Mouse (Mus musculus) lung, postnatal 0 days (tissue): ENCODE measurements around the gene Birc2. TPM values are rescaled to one million over a fixed set of nuclear protein-coding genes. Genes with fewer than 3 reads are reported as not detected.

Experiments used
- ATAC-seq: fragments of 200-750 bp; cut with Nextera tagmentation; 2 replicates; pipeline ENCODE4 v1.8.0; 2017; ENCODE audit warnings: moderate library complexity
- DNase-seq: peaks from one replicate; pipeline ENCODE4 v3.0.0-alpha.2; 2016; ENCODE audit warnings: low spot score
- H3K27ac ChIP-seq: fragments of 300-500 bp; sonication (generic); 2 replicates; pipeline ENCODE4 v1.5.1; 2014; ENCODE audit warnings: antibody characterized with exemption, mild to moderate bottlenecking, low read length, mixed read lengths
- H3K27me3 ChIP-seq: fragments of 300-500 bp; sonication (generic); replicated peaks from 2 replicates; pipeline ENCODE4 v1.6.1; 2014; ENCODE audit warnings: low read length, mixed read lengths; ENCODE audit not compliant: insufficient read depth
- H3K36me3 ChIP-seq: fragments of 300-500 bp; sonication (generic); 2 replicates; pipeline ENCODE4 v1.6.1; 2014; ENCODE audit warnings: low read length, mixed read lengths; ENCODE audit not compliant: insufficient read depth
- H3K4me1 ChIP-seq: fragments of 300-500 bp; sonication (generic); 2 replicates; pipeline ENCODE4 v1.6.1; 2014; ENCODE audit warnings: antibody characterized with exemption, low read depth, low read length, mixed read lengths; ENCODE audit not compliant: insufficient read depth
- H3K4me2 ChIP-seq: fragments of 300-500 bp; sonication (generic); replicated peaks from 2 replicates; pipeline ENCODE4 v1.6.1; 2014; ENCODE audit warnings: low read depth, mild to moderate bottlenecking, low read length, moderate library complexity, mixed read lengths
- H3K4me3 ChIP-seq: fragments of 300-500 bp; sonication (generic); 2 replicates; pipeline ENCODE4 v1.5.1; 2014; ENCODE audit warnings: low read depth, low read length
- H3K9ac ChIP-seq: fragments of 300-500 bp; sonication (generic); replicated peaks from 2 replicates; pipeline ENCODE4 v1.6.1; 2014; ENCODE audit warnings: low read depth, mild to moderate bottlenecking
- H3K9me3 ChIP-seq: fragments of 300-500 bp; sonication (generic); 2 replicates; pipeline ENCODE4 v1.6.1; 2016; ENCODE audit warnings: low read length, mixed read lengths
- CTCF ChIP-seq: IDR thresholded peaks from 2 replicates; pipeline ENCODE4 v1.5.1; 2016; ENCODE audit warnings: antibody characterized with exemption, mild to moderate bottlenecking
- EP300 ChIP-seq: IDR thresholded peaks from 2 replicates; pipeline ENCODE4 v1.6.1; 2016; ENCODE audit warnings: antibody characterized with exemption, mild to moderate bottlenecking, control low read depth
- WGBS: fragments of 180-500 bp; shearing (Covaris S2); extraction: QIAGEN DNeasy Blood & Tissue Kit; methylation state at CpG from one replicate; pipeline ENCODE4 v1.1.7; 2014; 5-methylcytosine and 5-hydroxymethylcytosine counted together
- polyA plus RNA-seq: library from polyadenylated mRNA; unstranded; fragments of >200 nt; fragmentation: Nextera tagmentation; extraction: Ambion mirVana; gene quantifications from 2 replicates; pipeline ENCODE4 v1.2.1, GENCODE M21; 2015

Gene Birc2
- polyA plus RNA-seq, 1 experiment from 2014 or later = 23.6 TPM

DNA sequence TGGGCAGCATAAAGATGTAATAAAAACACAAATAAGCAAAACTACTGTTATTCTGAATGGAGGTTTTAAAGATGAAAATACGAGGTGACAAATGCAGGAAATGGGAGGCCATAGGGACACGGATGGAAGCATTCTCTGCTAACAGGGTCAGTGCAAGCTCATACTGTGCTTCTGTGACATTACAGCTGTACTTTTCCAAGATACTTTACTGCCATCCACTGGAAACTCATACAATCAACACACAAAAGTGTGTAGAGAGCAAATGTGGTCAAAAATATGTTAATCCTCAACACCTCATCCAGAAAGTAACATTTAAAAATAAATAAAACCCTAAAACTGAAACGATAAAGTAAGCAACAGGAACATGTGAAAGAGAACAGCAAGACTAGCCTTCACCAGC, 14.1 kb downstream of the Birc2 start:
- ATAC-seq = no peak
- no peak overlapping the region for H3K9ac ChIP-seq
- H3K36me3 ChIP-seq = peaks cover 10% of the 10 kb centered on the region; the same call in 1 of the 2 replicates
- no peaks in the 10 kb centered on the region for H3K27me3 ChIP-seq
- 71% methylated on average over 3 of the region's 3 CpGs for WGBS
- H3K4me2 ChIP-seq = no peak overlapping the region
- TF ChIP-seq EP300 (no peak), CTCF (peak; percentile 43)
- H3K4me1 ChIP-seq = no peaks in the 10 kb centered on the region
- no peaks in the 10 kb centered on the region for H3K9me3 ChIP-seq
- DNase-seq = peak; percentile 40
- H3K27ac ChIP-seq = no peak overlapping the region
- no peak overlapping the region for H3K4me3 ChIP-seq

DNA sequence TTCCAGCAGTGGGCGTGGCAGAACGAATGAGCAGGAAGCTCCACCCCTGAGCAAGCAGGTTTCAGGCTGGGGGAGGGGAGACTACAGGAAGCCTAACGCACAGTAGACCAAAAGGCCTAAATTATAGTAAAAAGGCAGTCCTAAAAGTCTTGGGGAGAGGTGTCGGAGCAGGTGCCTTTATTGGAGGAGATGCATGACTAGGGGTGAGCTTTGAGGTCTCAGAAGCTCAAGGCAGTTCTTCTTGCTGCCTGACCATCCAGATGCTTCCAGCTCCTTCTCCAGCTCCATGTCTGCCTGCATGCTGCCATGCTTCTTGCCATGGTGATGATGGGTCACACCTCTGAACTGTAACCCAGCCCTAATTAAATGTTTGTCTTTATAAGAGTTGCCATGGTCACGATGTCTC, 31.8 kb downstream of the Birc2 start:
- Histone ChIP-seq H3K4me2 (no peak overlapping the region), H3K27ac (no peak overlapping the region), H3K27me3 (no peaks in the 10 kb centered on the region), H3K4me3 (no peak overlapping the region), H3K4me1 (no peaks in the 10 kb centered on the region), H3K9ac (no peak overlapping the region), H3K9me3 (no peaks in the 10 kb centered on the region), H3K36me3 (no peaks in the 10 kb centered on the region)
- WGBS = 58% methylated on average over 5 of the region's 5 CpGs
- no peak for ATAC-seq
- DNase-seq = no peak
- no peak for TF ChIP-seq CTCF
- TF ChIP-seq EP300 = no peak

DNA sequence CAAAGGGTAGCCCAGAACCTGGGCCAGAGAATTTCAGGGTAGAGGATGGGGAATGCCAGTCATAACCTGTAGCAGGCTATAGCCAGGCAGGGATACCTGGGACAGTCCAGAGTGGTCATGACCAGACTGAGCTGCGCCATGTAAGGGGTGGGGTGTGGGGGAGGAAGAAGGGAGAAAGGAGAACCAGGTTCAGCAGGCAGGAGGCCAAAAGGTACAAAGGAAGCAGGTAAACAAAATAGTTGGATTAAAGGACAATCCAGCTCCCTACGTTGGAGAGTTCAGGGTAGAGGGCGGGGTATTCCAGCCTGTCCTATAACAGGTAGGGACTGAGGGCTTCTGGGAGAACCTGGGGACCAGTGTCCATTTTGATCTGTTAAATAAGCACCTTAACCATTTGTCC, 38.3 kb downstream of the Birc2 start:
- TF ChIP-seq EP300 = no peak
- TF ChIP-seq CTCF = no peak
- no peak overlapping the region for H3K4me3 ChIP-seq
- no peak overlapping the region for H3K9ac ChIP-seq
- H3K4me1 ChIP-seq = no peaks in the 10 kb centered on the region
- no peak overlapping the region for H3K4me2 ChIP-seq
- H3K27ac ChIP-seq = no peak overlapping the region
- no peaks in the 10 kb centered on the region for H3K9me3 ChIP-seq
- H3K36me3 ChIP-seq = no peaks in the 10 kb centered on the region
- DNase-seq = no peak
- 87% methylated on average over 3 of the region's 3 CpGs for WGBS
- H3K27me3 ChIP-seq = no peaks in the 10 kb centered on the region
- no peak for ATAC-seq

DNA sequence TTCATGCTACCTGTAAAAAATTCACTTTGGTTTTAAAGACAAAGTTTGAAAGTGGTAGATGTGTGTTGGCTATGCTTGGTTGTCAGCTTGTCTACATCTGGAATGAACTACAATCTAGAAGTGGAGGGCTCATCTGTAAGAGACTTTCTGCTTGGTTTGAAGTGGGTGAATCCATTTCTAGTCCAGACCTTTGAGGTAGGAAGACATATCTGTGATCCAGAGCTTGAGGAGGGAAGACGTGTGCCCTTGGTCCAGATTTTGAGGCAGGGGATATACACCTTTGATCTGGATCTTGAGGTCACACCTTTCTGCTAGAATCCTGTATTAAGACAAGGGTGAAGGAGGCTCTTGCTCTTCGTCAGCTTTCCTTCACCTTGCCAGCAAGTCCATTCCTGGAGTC, 39.3 kb downstream of the Birc2 start:
- H3K4me1 ChIP-seq = no peaks in the 10 kb centered on the region
- no peak overlapping the region for H3K27ac ChIP-seq
- no peaks in the 10 kb centered on the region for H3K27me3 ChIP-seq
- no peak for DNase-seq
- no peak overlapping the region for H3K4me2 ChIP-seq
- TF ChIP-seq EP300 = no peak
- TF ChIP-seq CTCF = no peak
- H3K4me3 ChIP-seq = no peak overlapping the region
- no peaks in the 10 kb centered on the region; the same call in 1 of the 2 replicates for H3K36me3 ChIP-seq
- no peak for ATAC-seq
- H3K9me3 ChIP-seq = no peaks in the 10 kb centered on the region
- 95% methylated on average over 2 of the region's 2 CpGs for WGBS
- no peak overlapping the region for H3K9ac ChIP-seq

DNA sequence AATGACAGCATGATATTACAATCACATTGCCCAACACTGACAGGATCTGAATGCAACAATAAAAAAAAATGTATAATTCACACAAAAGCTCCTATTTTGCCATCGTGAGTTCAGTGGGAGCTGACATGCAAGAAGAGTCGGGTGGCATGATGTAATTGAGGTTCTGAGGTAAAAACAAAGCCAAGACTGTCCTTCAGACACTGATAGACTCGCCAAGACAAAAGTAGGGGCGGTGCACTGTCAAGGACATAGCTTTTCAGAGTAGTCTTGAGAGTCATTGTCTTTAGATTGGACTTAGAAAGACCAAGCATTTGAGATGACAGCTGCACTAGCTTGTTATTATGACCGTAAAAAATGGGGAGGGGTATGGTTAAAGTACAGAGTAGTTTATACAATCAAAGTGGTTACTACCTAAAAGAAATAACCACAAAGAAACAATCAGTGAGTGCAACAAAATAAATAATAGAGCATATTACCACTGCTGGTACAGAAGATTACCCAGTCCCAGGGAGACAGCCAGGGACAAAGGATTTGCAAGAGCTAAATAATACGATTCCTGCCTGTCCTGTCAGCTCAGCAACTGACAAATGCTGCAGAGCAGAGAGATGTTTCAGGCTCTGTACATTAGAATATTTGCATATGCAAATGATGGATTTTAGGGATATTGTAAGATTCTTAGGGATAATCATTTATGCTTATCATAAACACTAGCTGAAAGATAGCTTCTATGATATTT, 40.6 kb downstream of the Birc2 start:
- Histone ChIP-seq H3K4me2 (no peak overlapping the region), H3K9ac (no peak overlapping the region), H3K9me3 (no peaks in the 10 kb centered on the region), H3K27me3 (no peaks in the 10 kb centered on the region), H3K4me1 (no peaks in the 10 kb centered on the region), H3K4me3 (no peak overlapping the region), H3K36me3 (no peaks in the 10 kb centered on the region; the same call in 1 of the 2 replicates), H3K27ac (no peak overlapping the region)
- no peak for TF ChIP-seq CTCF
- no peak for TF ChIP-seq EP300
- DNase-seq (no peak), ATAC-seq (no peak)
- 69% methylated on average over 6 of the region's 6 CpGs for WGBS

DNA sequence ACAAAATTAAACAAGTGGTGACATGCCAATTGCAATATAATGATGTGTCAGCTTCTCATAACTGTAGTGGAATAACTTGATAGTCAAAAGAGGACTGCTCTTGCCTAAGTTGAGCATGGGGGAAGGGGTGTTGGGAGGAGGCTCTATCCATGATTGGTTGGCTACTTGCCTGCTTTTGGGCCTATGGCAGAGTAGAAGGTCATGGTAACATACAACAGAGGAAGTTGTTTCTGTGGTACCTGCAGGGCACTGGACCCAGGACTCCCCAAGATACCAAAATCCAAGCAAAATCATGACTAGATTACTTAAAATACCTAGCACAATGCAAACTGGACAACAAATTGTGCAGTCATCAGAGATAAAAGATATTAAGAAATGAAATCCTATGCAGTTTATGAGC, 41.3 kb downstream of the Birc2 start:
- Histone ChIP-seq H3K27ac (no peak overlapping the region), H3K4me2 (no peak overlapping the region), H3K4me1 (no peaks in the 10 kb centered on the region), H3K27me3 (no peaks in the 10 kb centered on the region), H3K4me3 (no peak overlapping the region), H3K9ac (no peak overlapping the region), H3K9me3 (no peaks in the 10 kb centered on the region), H3K36me3 (no peaks in the 10 kb centered on the region; the same call in 1 of the 2 replicates)
- ATAC-seq = no peak
- TF ChIP-seq CTCF (no peak), EP300 (no peak)
- DNase-seq = no peak
